Mouse (Mus musculus) lung, postnatal 0 days (tissue): ENCODE data around the gene St6galnac3.

Source experiments
- CTCF ChIP-seq: IDR thresholded peaks from 2 replicates; pipeline ENCODE4 v1.5.1; 2016; ENCODE audit warnings: antibody characterized with exemption, mild to moderate bottlenecking
- EP300 ChIP-seq: IDR thresholded peaks from 2 replicates; pipeline ENCODE4 v1.6.1; 2016; ENCODE audit warnings: antibody characterized with exemption, mild to moderate bottlenecking, control low read depth

- TF ChIP-seq CTCF (no peak), EP300 (no peak)
These were observed 520.9 kb downstream of the St6galnac3 start for GRCm38 (mm10) chr3:153204046-153204445.
